Mouse (Mus musculus) G1E (cell line): ENCODE measurements around the gene Sctr.

Source experiments
- CTCF ChIP-seq: IDR thresholded peaks from 2 replicates; pipeline ENCODE4 v1.5.1; 2012; ENCODE audit warnings: low read depth, low read length, inconsistent platforms, mixed read lengths
- GATA1 ChIP-seq: IDR thresholded peaks from 2 replicates; pipeline ENCODE4 v1.6.1; 2012; ENCODE audit warnings: borderline replicate concordance, low read length, inconsistent platforms, mixed read lengths
- GATA2 ChIP-seq: IDR thresholded peaks from 2 replicates; pipeline ENCODE4 v1.6.1; 2012; ENCODE audit warnings: low read depth, low read length, inconsistent platforms, borderline replicate concordance
- POLR2AphosphoS5 ChIP-seq: IDR thresholded peaks from 2 replicates; pipeline ENCODE4 v1.6.1; 2012; ENCODE audit warnings: low read depth, low read length, inconsistent platforms; ENCODE audit not compliant: insufficient replicate concordance
- TAL1 ChIP-seq: conservative IDR thresholded peaks from 2 replicates; pipeline ENCODE4 v1.6.1; 2012; ENCODE audit warnings: low read depth, low read length, inconsistent platforms, mixed read lengths

DNA sequence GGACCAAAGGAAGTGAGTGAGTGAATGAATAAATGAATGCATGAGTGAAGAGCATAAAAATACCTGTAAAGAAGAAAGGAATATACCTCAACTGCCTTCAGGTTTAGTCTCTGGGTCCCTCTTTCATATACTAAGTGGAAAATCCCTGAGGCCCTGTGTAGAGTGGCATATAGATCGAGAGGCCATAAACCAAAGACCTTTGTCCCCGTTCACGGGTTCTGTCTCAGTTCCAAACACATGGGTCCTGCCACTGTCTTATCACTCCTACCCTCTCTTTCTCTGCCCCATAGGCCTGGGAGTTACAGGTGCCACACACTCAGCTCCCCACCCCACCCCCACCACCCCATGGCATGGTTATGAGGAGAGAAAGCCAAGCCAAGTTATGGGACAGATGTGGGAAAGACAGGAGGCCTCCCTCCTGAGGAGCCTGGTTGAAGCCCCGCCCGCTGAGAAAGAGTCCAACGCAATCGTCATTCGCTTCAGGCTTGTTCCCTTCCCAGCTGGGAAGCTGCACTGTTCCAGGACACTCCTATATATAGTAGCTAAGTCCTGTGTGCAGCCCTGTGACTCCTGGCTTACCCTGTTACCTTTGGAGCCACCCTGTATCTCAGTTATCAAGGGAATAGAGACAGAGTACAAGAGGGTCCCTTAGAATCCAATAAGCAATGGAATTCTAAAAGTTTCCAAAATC lies 84.3 kb downstream of the Sctr start:
- TF ChIP-seq CTCF (no peak), GATA1 (no peak), POLR2AphosphoS5 (no peak), TAL1 (no peak), GATA2 (no peak)
